Mouse (Mus musculus) kidney, adult 2 months (tissue): ENCODE results near the gene Rps2. TPM values are rescaled to one million over a fixed set of nuclear protein-coding genes. Genes with fewer than 3 reads are reported as not detected.
"Not testable (repeated sequence)": the region's sequence is repeated elsewhere in the genome, so short reads cannot be mapped to it uniquely, and the experiment has no call there.

Experiments
- DNase-seq: peaks from one replicate; pipeline ENCODE4 v3.0.0; 2021
- H3K27ac ChIP-seq: fragments of 200-500 bp; 2 replicates; pipeline ENCODE4 v1.5.1; 2012; ENCODE audit warnings: low read depth, low read length, control low read depth, inconsistent platforms; ENCODE audit not compliant: insufficient read depth
- H3K27me3 ChIP-seq: fragments of 200-500 bp; replicated peaks from 2 replicates; pipeline ENCODE4 v1.6.1; 2012; ENCODE audit warnings: mild to moderate bottlenecking, moderate library complexity, low read length, inconsistent platforms; ENCODE audit not compliant: control insufficient read depth, insufficient read depth
- H3K36me3 ChIP-seq: fragments of 200-500 bp; 2 replicates; pipeline ENCODE4 v1.6.1; 2012; ENCODE audit warnings: mild to moderate bottlenecking, moderate library complexity, low read length, inconsistent platforms; ENCODE audit not compliant: control insufficient read depth, insufficient read depth
- H3K4me1 ChIP-seq: fragments of 200-500 bp; 2 replicates; pipeline ENCODE4 v1.6.1; 2011; ENCODE audit warnings: low read length; ENCODE audit not compliant: control insufficient read depth, insufficient read depth
- H3K4me3 ChIP-seq: fragments of 200-500 bp; 2 replicates; pipeline ENCODE4 v1.5.1; 2011; ENCODE audit warnings: mild to moderate bottlenecking, low read depth, low read length, control low read depth; ENCODE audit not compliant: insufficient read depth
- CTCF ChIP-seq: fragments of 200-500 bp; conservative IDR thresholded peaks from 2 replicates; pipeline ENCODE4 v1.5.1; 2011; ENCODE audit warnings: low read depth, mild to moderate bottlenecking, control low read depth, low read length, moderate library complexity, mixed read lengths; ENCODE audit not compliant: insufficient read depth, insufficient read length
- POLR2A ChIP-seq: fragments of 200-500 bp; IDR thresholded peaks from one replicate; pipeline ENCODE4 v1.6.1; 2011; ENCODE audit warnings: low read depth, low read length, control low read depth
- WGBS: fragments of 180-500 bp; shearing (Covaris S2); methylation state at CpG from one replicate; pipeline ENCODE4 v1.1.7; 2018; 5-methylcytosine and 5-hydroxymethylcytosine counted together
- polyA plus RNA-seq: library from polyadenylated mRNA; depleted of rRNA; stranded (reverse); fragments of >200 nt; gene quantifications from 2 replicates; pipeline ENCODE4 v1.2.3, GENCODE M21; 2012; rRNA removed

Rps2 gene
- 2,444 and 2,611 TPM in 2 replicates for polyA plus RNA-seq

- no peak within 1 kb of the TSS for H3K27ac ChIP-seq
Measured at GRCm38 (mm10) chr17:24717943-24718342, at the start of gene Rps2, which contains the start of gene Rnf151. Gene Rps2 (plus strand): TSS chr17:24718116. Gene Rnf151 (minus strand): TSS chr17:24718063.

GRCm38 (mm10) chr17:24669214-24669544 is 48.7 kb upstream of the Rps2 start:
- H3K36me3 ChIP-seq, DNase-seq, H3K27me3 ChIP-seq: not testable (repeated sequence)
- WGBS: 9% methylated on average over 15 of the region's 15 CpGs
- H3K4me3 ChIP-seq: peak overlapping the region; percentile 65
- peak overlapping the region; percentile 32; the same call in 1 of the 2 replicates for H3K27ac ChIP-seq
- peaks cover 14% of the 10 kb centered on the region for H3K4me1 ChIP-seq

More at GRCm38 (mm10) chr17:24717943-24718342, at the start of gene Rps2, which contains the start of gene Rnf151:
- no peak for DNase-seq
- TF ChIP-seq CTCF (no peak), POLR2A (no peak)
- WGBS: 86% methylated on average over 4 of the region's 4 CpGs
- Histone ChIP-seq H3K4me1 (peaks cover 6% of the 10 kb centered on the region; the same call in 1 of the 2 replicates), H3K36me3 (no peaks in the 10 kb centered on the region; the same call in 1 of the 2 replicates), H3K4me3 (no peak within 1 kb of the TSS), H3K27me3 (no peaks in the 10 kb centered on the region)

- DNase-seq: peak; percentile 97
- H3K4me1 ChIP-seq: peaks cover 14% of the 10 kb centered on the region
- no peaks in the 10 kb centered on the region for H3K27me3 ChIP-seq
- under 1% methylated on average over 80 of the region's 80 CpGs for WGBS
- no peaks in the 10 kb centered on the region for H3K36me3 ChIP-seq
- H3K27ac ChIP-seq: peak within 1 kb of the TSS; percentile 48
- H3K4me3 ChIP-seq: peak within 1 kb of the TSS; percentile 95
- TF ChIP-seq POLR2A (peak; percentile 12), CTCF (peak; percentile 19; the same call in 1 of the 2 replicates)
Measured at GRCm38 (mm10) chr17:24669545-24670245, 48.2 kb upstream of the Rps2 start, which contains the start of gene Zfp598. Gene Zfp598 (plus strand): TSS chr17:24669687.

- no peak for TF ChIP-seq CTCF
- TF ChIP-seq POLR2A: no peak
- 5% methylated on average over 8 of the region's 8 CpGs for WGBS
- H3K4me3 ChIP-seq: peak overlapping the region; percentile 95
- peaks cover 14% of the 10 kb centered on the region for H3K4me1 ChIP-seq
- no peaks in the 10 kb centered on the region for H3K27me3 ChIP-seq
- peak overlapping the region; percentile 48 for H3K27ac ChIP-seq
- no peak for DNase-seq
- H3K36me3 ChIP-seq: no peaks in the 10 kb centered on the region
Measured at GRCm38 (mm10) chr17:24670246-24670844, 47.6 kb upstream of the Rps2 start.

GRCm38 (mm10) chr17:24671346-24671745 is 46.6 kb upstream of the Rps2 start:
- Histone ChIP-seq H3K27ac (no peak overlapping the region), H3K4me1 (peaks cover 14% of the 10 kb centered on the region), H3K27me3 (no peaks in the 10 kb centered on the region), H3K36me3 (no peaks in the 10 kb centered on the region), H3K4me3 (no peak overlapping the region)
- TF ChIP-seq CTCF (no peak), POLR2A (no peak)
- DNase-seq: no peak
- 54% methylated on average over 5 of the region's 5 CpGs for WGBS

- TF ChIP-seq POLR2A (no peak), CTCF (no peak)
- H3K4me3 ChIP-seq: no peak overlapping the region
- H3K4me1 ChIP-seq: peaks cover 14% of the 10 kb centered on the region
- H3K27me3 ChIP-seq: no peaks in the 10 kb centered on the region
- H3K27ac ChIP-seq: no peak overlapping the region
- 13% methylated on average over 5 of the region's 5 CpGs for WGBS
- H3K36me3 ChIP-seq: no peaks in the 10 kb centered on the region
- peak; percentile 82 for DNase-seq
Measured at GRCm38 (mm10) chr17:24672141-24672540, 45.8 kb upstream of the Rps2 start.

- 64% methylated on average over 7 of the region's 7 CpGs for WGBS
- no peak for TF ChIP-seq CTCF
- no peak for TF ChIP-seq POLR2A
Measured at GRCm38 (mm10) chr17:24674277-24674676, 43.6 kb upstream of the Rps2 start.

More at GRCm38 (mm10) chr17:24674277-24674676, 43.6 kb upstream of the Rps2 start:
- Histone ChIP-seq H3K27me3 (no peaks in the 10 kb centered on the region), H3K36me3 (no peaks in the 10 kb centered on the region), H3K4me1 (peaks cover 14% of the 10 kb centered on the region), H3K4me3 (no peak overlapping the region), H3K27ac (no peak overlapping the region)
- DNase-seq: no peak
